Mouse (Mus musculus): Measurements from ENCODE around the gene Haspin. TPM values are rescaled to one million over a fixed set of nuclear protein-coding genes. Genes with fewer than 3 reads are reported as not detected.
A peak's percentile ranks its signal among the peaks of the same experiment; 100 is the strongest.

Haspin gene
- polyA plus RNA-seq, 1 experiment from 2014 or later = 24.5 TPM

GRCm38 (mm10) chr11:73094231-73094995 is 43.7 kb downstream of the Haspin start:
- no peaks in the 10 kb centered on the region for H3K4me1 ChIP-seq
- no peak overlapping the region for H3K27ac ChIP-seq (replicated peaks)
- H3K4me3 ChIP-seq = no peak overlapping the region
- H3K36me3 ChIP-seq = no peaks in the 10 kb centered on the region
- no peaks in the 10 kb centered on the region for H3K9me3 ChIP-seq (replicated peaks)
- 86% methylated on average over 11 of the region's 11 CpGs for WGBS
- H3K27me3 ChIP-seq (ENCODE audit: low read depth, poor library complexity, severe bottlenecking) = no peaks in the 10 kb centered on the region
- DNase-seq (ENCODE audit: low spot score) = no peak

- H3K27ac ChIP-seq (replicated peaks) = no peak overlapping the region
- WGBS = 80% methylated on average over 7 of the region's 7 CpGs
- no peak for DNase-seq (ENCODE audit: low spot score)
Measured at GRCm38 (mm10) chr11:73092877-73093276, 45.2 kb downstream of the Haspin start.

DNA sequence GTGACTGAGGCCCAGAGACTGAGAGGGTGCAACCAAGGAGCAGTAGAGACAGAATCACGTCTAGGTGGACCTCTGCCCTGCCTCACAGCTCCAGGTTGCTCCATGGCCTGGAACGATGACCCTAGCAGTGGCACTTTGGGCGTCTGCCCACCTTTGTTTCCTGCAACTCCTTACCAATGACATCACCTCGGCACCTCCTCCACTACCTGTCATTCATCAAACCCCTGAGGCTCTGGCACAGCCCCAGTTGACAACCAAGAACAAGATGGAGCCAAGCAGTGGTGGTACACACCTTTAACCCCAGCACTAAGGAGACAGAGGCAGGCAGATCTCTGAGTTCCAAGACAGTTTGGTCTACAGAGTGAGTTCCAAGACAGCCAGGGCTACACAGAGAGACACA is 46.0 kb downstream of the Haspin start:
- DNase-seq (ENCODE audit: low spot score) = no peak
- 91% methylated on average over 4 of the region's 4 CpGs for WGBS
- Histone ChIP-seq H3K27me3 (ENCODE audit: low read depth, poor library complexity, severe bottlenecking) (no peaks in the 10 kb centered on the region), H3K36me3 (no peaks in the 10 kb centered on the region), H3K27ac (replicated peaks) (no peak overlapping the region), H3K4me3 (no peak overlapping the region), H3K4me1 (peaks cover 13% of the 10 kb centered on the region), H3K9me3 (replicated peaks) (no peaks in the 10 kb centered on the region)

More at GRCm38 (mm10) chr11:73092877-73093276, 45.2 kb downstream of the Haspin start:
- Histone ChIP-seq H3K27me3 (ENCODE audit: low read depth, poor library complexity, severe bottlenecking) (no peaks in the 10 kb centered on the region), H3K36me3 (no peaks in the 10 kb centered on the region), H3K4me1 (peaks cover 8% of the 10 kb centered on the region), H3K4me3 (no peak overlapping the region), H3K9me3 (replicated peaks) (no peaks in the 10 kb centered on the region)

GRCm38 (mm10) chr11:73090826-73091225 is 47.3 kb downstream of the Haspin start:
- peaks cover 13% of the 10 kb centered on the region for H3K4me1 ChIP-seq
- H3K27ac ChIP-seq (replicated peaks) = no peak overlapping the region
- 94% methylated on average over 2 of the region's 2 CpGs for WGBS
- DNase-seq (ENCODE audit: low spot score) = no peak
- peaks cover 6% of the 10 kb centered on the region for H3K36me3 ChIP-seq
- no peaks in the 10 kb centered on the region for H3K27me3 ChIP-seq (ENCODE audit: low read depth, poor library complexity, severe bottlenecking)
- H3K9me3 ChIP-seq (replicated peaks) = no peaks in the 10 kb centered on the region
- H3K4me3 ChIP-seq = no peak overlapping the region

DNA sequence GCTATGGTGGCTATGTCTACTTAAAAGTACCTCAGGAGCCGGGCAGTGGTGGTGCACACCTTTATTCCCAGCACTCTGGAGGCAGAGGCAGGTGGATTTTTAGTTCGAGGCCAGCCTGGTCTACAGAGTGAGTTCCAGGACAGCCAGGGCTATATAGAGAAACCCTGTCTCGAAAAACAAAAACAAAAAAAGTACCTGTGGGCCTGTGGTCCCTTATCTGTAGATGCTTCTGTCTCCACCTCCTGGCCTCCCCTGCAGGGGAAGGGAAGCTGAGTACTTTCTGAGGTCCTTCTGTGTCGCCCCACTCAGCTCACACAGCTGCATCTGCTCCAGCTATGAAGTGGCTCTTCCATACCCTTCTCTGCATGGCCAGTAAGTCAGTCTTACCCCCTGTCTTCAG is 47.8 kb downstream of the Haspin start, which contains the start of gene Itgae:
Gene Itgae (plus strand): TSS at position 301 of the 400 bp plus-strand sequence.
- Histone ChIP-seq H3K4me1 (peaks cover 13% of the 10 kb centered on the region), H3K4me3 (no peak within 1 kb of the TSS), H3K9me3 (replicated peaks) (no peaks in the 10 kb centered on the region), H3K36me3 (peaks cover 8% of the 10 kb centered on the region), H3K27me3 (ENCODE audit: low read depth, poor library complexity, severe bottlenecking) (no peaks in the 10 kb centered on the region), H3K27ac (replicated peaks) (no peak within 1 kb of the TSS)
- WGBS = 87% methylated on average over 4 of the region's 4 CpGs
- DNase-seq (ENCODE audit: low spot score) = no peak

DNA sequence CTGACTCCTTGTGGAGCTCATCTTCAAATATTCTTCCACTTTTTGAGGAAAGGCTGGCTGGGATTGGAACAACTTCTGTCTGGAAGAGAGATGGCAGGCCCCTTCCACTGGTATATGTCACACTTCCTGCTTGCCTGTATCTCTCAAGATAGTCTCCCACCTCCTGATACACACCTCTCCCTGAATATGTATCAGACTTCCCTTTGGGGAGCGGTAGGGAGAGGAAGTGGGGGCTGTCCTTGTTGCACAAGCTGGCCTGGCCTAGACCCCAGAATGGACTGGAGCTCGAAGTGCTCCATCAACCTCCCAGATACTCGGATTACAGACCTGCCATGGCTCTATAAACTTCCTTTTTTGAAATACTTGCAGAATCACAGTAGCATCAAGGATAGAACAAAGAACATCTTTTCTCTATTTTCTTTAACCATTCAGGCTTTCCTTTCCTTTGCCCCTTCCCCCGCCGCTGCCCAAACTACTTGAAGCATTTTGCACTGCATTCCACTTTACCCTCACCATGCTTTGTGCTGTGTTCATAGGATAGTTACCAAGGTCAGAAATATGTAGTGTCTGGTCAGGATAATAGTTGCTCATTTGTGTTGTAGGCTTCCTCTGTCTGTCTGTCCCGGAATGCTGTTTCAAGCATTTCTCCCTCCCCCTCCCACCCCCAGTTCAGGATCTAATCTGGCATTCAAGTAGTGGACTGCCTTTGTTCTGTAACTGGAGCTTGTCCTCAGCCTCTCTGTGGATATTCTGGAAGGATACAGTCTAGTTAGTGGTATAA is 50.2 kb downstream of the Haspin start:
- peak overlapping the region; percentile 28; the same call in 1 of the 2 replicates for H3K27ac ChIP-seq (replicated peaks)
- no peak for DNase-seq (ENCODE audit: low spot score)
- H3K4me3 ChIP-seq = no peak overlapping the region
- 72% methylated on average over 6 of the region's 6 CpGs for WGBS
- no peaks in the 10 kb centered on the region for H3K9me3 ChIP-seq (replicated peaks)
- H3K27me3 ChIP-seq (ENCODE audit: low read depth, poor library complexity, severe bottlenecking) = no peaks in the 10 kb centered on the region
- peaks cover 13% of the 10 kb centered on the region for H3K4me1 ChIP-seq
- H3K36me3 ChIP-seq = peaks cover 26% of the 10 kb centered on the region

Other genes with a start within 250 kb of the Haspin start
- gene Atp2a3, start 177.1 kb downstream of the Haspin start, polyA plus RNA-seq (2016; fragmentation: Nextera tagmentation; extraction: Ambion mirVana) = 1.2 TPM in 2 replicates
- gene P2rx1, start 139.2 kb downstream of the Haspin start, polyA plus RNA-seq (2016; fragmentation: Nextera tagmentation; extraction: Ambion mirVana) = 1.2 TPM in 2 replicates
- 5.4 and 7.5 TPM in 2 replicates for gene Camkk1, start 119.3 kb downstream of the Haspin start, polyA plus RNA-seq (2016; fragmentation: Nextera tagmentation; extraction: Ambion mirVana)
- 11.7 and 12.2 TPM in 2 replicates for gene Ncbp3, start 90.5 kb downstream of the Haspin start, polyA plus RNA-seq (2016; fragmentation: Nextera tagmentation; extraction: Ambion mirVana)
- gene Itgae, start 47.7 kb downstream of the Haspin start, polyA plus RNA-seq (2016; fragmentation: Nextera tagmentation; extraction: Ambion mirVana) = 0.39 and 0.60 TPM in 2 replicates
- gene P2rx5, start 22.1 kb upstream of the Haspin start, polyA plus RNA-seq (2016; fragmentation: Nextera tagmentation; extraction: Ambion mirVana) = 0.21 and 0.29 TPM in 2 replicates
- gene Emc6, start 38.7 kb upstream of the Haspin start, polyA plus RNA-seq (2016; fragmentation: Nextera tagmentation; extraction: Ambion mirVana) = 132 and 137 TPM in 2 replicates
- gene Tax1bp3, start 38.8 kb upstream of the Haspin start, polyA plus RNA-seq (2016; fragmentation: Nextera tagmentation; extraction: Ambion mirVana) = 175 and 199 TPM in 2 replicates
- 15.1 and 17.2 TPM in 2 replicates for gene Ctns, start 60.7 kb upstream of the Haspin start, polyA plus RNA-seq (2016; fragmentation: Nextera tagmentation; extraction: Ambion mirVana)
- gene Shpk, start 61.2 kb upstream of the Haspin start, polyA plus RNA-seq (2016; fragmentation: Nextera tagmentation; extraction: Ambion mirVana) = 0.97 and 1.0 TPM in 2 replicates
- not detected in 2 replicates for gene Trpv1, start 96.0 kb upstream of the Haspin start, polyA plus RNA-seq (2016; fragmentation: Nextera tagmentation; extraction: Ambion mirVana)
- gene Trpv3, start 129.1 kb upstream of the Haspin start, polyA plus RNA-seq (2016; fragmentation: Nextera tagmentation; extraction: Ambion mirVana) = not detected in 2 replicates
- 0.17 TPM in 1 of 2 replicates, not detected in the other for gene Aspa, start 191.3 kb upstream of the Haspin start, polyA plus RNA-seq (2016; fragmentation: Nextera tagmentation; extraction: Ambion mirVana)
- not detected in 2 replicates for gene Gm49340, start 191.4 kb upstream of the Haspin start, polyA plus RNA-seq (2016; fragmentation: Nextera tagmentation; extraction: Ambion mirVana)
- not detected in 2 replicates for gene Spata22, start 191.4 kb upstream of the Haspin start, polyA plus RNA-seq (2016; fragmentation: Nextera tagmentation; extraction: Ambion mirVana)
- gene Olfr20, start 212.5 kb upstream of the Haspin start, polyA plus RNA-seq (2016; fragmentation: Nextera tagmentation; extraction: Ambion mirVana) = not detected in 2 replicates
- gene Olfr376, start 233.0 kb upstream of the Haspin start, polyA plus RNA-seq (2016; fragmentation: Nextera tagmentation; extraction: Ambion mirVana) = not detected in 2 replicates

All from midbrain, embryonic 10.5 days (tissue).